Mouse (Mus musculus): ENCODE results near the gene Ccdc9b. TPM values are rescaled to one million over a fixed set of nuclear protein-coding genes. Genes with fewer than 3 reads are reported as not detected.

Ccdc9b gene
- polyA plus RNA-seq, 1 experiment from 2014 or later = 1.2 TPM

- H3K36me3 ChIP-seq (ENCODE audit: control insufficient read depth, insufficient read depth, low read length) = no peaks in the 10 kb centered on the region
- H3K4me1 ChIP-seq (replicated peaks; ENCODE audit: control insufficient read depth, insufficient read depth, low read length) = peaks cover 5% of the 10 kb centered on the region; the same call in 1 of the 2 replicates
- no peak overlapping the region for H3K9ac ChIP-seq (ENCODE audit: low read length)
- H3K9me3 ChIP-seq (ENCODE audit: control insufficient read depth, low read length) = no peaks in the 10 kb centered on the region
- 63% methylated on average over 3 of the region's 3 CpGs for WGBS
- H3K27me3 ChIP-seq (replicated peaks; ENCODE audit: control insufficient read depth, insufficient read depth, low read length) = peaks cover 10% of the 10 kb centered on the region; the same call in 1 of the 2 replicates
- no peak overlapping the region for H3K27ac ChIP-seq (ENCODE audit: low read depth)
- no peak overlapping the region for H3K4me3 ChIP-seq (ENCODE audit: low read depth, low read length)
- DNase-seq (ENCODE audit: low spot score) (no peak), ATAC-seq (replicated peaks; ENCODE audit: low FRiP score, low TSS enrichment, low read depth) (no peak)
- H3K4me2 ChIP-seq (ENCODE audit: low read length) = no peak overlapping the region
Observed at GRCm38 (mm10) chr2:118740341-118740740, 22.1 kb downstream of the Ccdc9b start.

- WGBS = 66% methylated on average over 5 of the region's 5 CpGs
Observed at GRCm38 (mm10) chr2:118733341-118733740, 29.1 kb downstream of the Ccdc9b start.

GRCm38 (mm10) chr2:118731981-118732380 lies 30.5 kb downstream of the Ccdc9b start:
- no peak overlapping the region for H3K4me2 ChIP-seq (ENCODE audit: low read length)
- WGBS = 83% methylated on average over 5 of the region's 5 CpGs
- H3K9me3 ChIP-seq (ENCODE audit: control insufficient read depth, low read length) = no peaks in the 10 kb centered on the region
- H3K9ac ChIP-seq (ENCODE audit: low read length) = no peak overlapping the region
- no peak overlapping the region for H3K4me3 ChIP-seq (ENCODE audit: low read depth, low read length)
- peaks cover 32% of the 10 kb centered on the region for H3K4me1 ChIP-seq (replicated peaks; ENCODE audit: control insufficient read depth, insufficient read depth, low read length)
- no peak overlapping the region for H3K27ac ChIP-seq (ENCODE audit: low read depth)
- H3K27me3 ChIP-seq (replicated peaks; ENCODE audit: control insufficient read depth, insufficient read depth, low read length) = no peaks in the 10 kb centered on the region
- DNase-seq (ENCODE audit: low spot score) = no peak
- H3K36me3 ChIP-seq (ENCODE audit: control insufficient read depth, insufficient read depth, low read length) = no peaks in the 10 kb centered on the region
- no peak for ATAC-seq (replicated peaks; ENCODE audit: low FRiP score, low TSS enrichment, low read depth)

More at GRCm38 (mm10) chr2:118733341-118733740, 29.1 kb downstream of the Ccdc9b start:
- ATAC-seq (replicated peaks; ENCODE audit: low FRiP score, low TSS enrichment, low read depth) (no peak), DNase-seq (ENCODE audit: low spot score) (no peak)
- Histone ChIP-seq H3K27ac (ENCODE audit: low read depth) (no peak overlapping the region), H3K4me3 (ENCODE audit: low read depth, low read length) (no peak overlapping the region), H3K4me2 (ENCODE audit: low read length) (no peak overlapping the region), H3K27me3 (replicated peaks; ENCODE audit: control insufficient read depth, insufficient read depth, low read length) (no peaks in the 10 kb centered on the region), H3K9ac (ENCODE audit: low read length) (no peak overlapping the region), H3K9me3 (ENCODE audit: control insufficient read depth, low read length) (no peaks in the 10 kb centered on the region), H3K36me3 (ENCODE audit: control insufficient read depth, insufficient read depth, low read length) (no peaks in the 10 kb centered on the region), H3K4me1 (replicated peaks; ENCODE audit: control insufficient read depth, insufficient read depth, low read length) (peaks cover 21% of the 10 kb centered on the region)

GRCm38 (mm10) chr2:118730622-118730915 lies 31.9 kb downstream of the Ccdc9b start:
- H3K36me3 ChIP-seq (ENCODE audit: control insufficient read depth, insufficient read depth, low read length) = no peaks in the 10 kb centered on the region
- no peak overlapping the region for H3K27ac ChIP-seq (ENCODE audit: low read depth)
- WGBS = 11% methylated on average over 3 of the region's 3 CpGs
- DNase-seq (ENCODE audit: low spot score) (peak; percentile 80), ATAC-seq (replicated peaks; ENCODE audit: low FRiP score, low TSS enrichment, low read depth) (0 out of 2 replicates have a peak, but pooled peaks have one; percentile 20)
- no peak overlapping the region for H3K9ac ChIP-seq (ENCODE audit: low read length)
- peaks cover 32% of the 10 kb centered on the region for H3K4me1 ChIP-seq (replicated peaks; ENCODE audit: control insufficient read depth, insufficient read depth, low read length)
- no peaks in the 10 kb centered on the region for H3K9me3 ChIP-seq (ENCODE audit: control insufficient read depth, low read length)
- H3K4me2 ChIP-seq (ENCODE audit: low read length) = no peak overlapping the region
- no peak overlapping the region for H3K4me3 ChIP-seq (ENCODE audit: low read depth, low read length)
- no peaks in the 10 kb centered on the region for H3K27me3 ChIP-seq (replicated peaks; ENCODE audit: control insufficient read depth, insufficient read depth, low read length)

- ATAC-seq (replicated peaks; ENCODE audit: low FRiP score, low TSS enrichment, low read depth) (no peak), DNase-seq (ENCODE audit: low spot score) (no peak)
- no peak overlapping the region for H3K27ac ChIP-seq (ENCODE audit: low read depth)
- H3K9ac ChIP-seq (ENCODE audit: low read length) = no peak overlapping the region
- 31% methylated on average over 8 of the region's 8 CpGs for WGBS
- no peak overlapping the region for H3K4me2 ChIP-seq (ENCODE audit: low read length)
- H3K27me3 ChIP-seq (replicated peaks; ENCODE audit: control insufficient read depth, insufficient read depth, low read length) = no peaks in the 10 kb centered on the region
- peaks cover 32% of the 10 kb centered on the region for H3K4me1 ChIP-seq (replicated peaks; ENCODE audit: control insufficient read depth, insufficient read depth, low read length)
- no peaks in the 10 kb centered on the region for H3K9me3 ChIP-seq (ENCODE audit: control insufficient read depth, low read length)
- H3K36me3 ChIP-seq (ENCODE audit: control insufficient read depth, insufficient read depth, low read length) = no peaks in the 10 kb centered on the region
- H3K4me3 ChIP-seq (ENCODE audit: low read depth, low read length) = no peak overlapping the region
Observed at GRCm38 (mm10) chr2:118729816-118730621, 32.4 kb downstream of the Ccdc9b start.

- Histone ChIP-seq H3K27ac (ENCODE audit: low read depth) (peak overlapping the region; percentile 64; the same call in 1 of the 2 replicates), H3K4me3 (ENCODE audit: low read depth, low read length) (no peak overlapping the region), H3K4me2 (ENCODE audit: low read length) (no peak overlapping the region), H3K9me3 (ENCODE audit: control insufficient read depth, low read length) (no peaks in the 10 kb centered on the region), H3K9ac (ENCODE audit: low read length) (no peak overlapping the region), H3K36me3 (ENCODE audit: control insufficient read depth, insufficient read depth, low read length) (no peaks in the 10 kb centered on the region), H3K27me3 (replicated peaks; ENCODE audit: control insufficient read depth, insufficient read depth, low read length) (no peaks in the 10 kb centered on the region), H3K4me1 (replicated peaks; ENCODE audit: control insufficient read depth, insufficient read depth, low read length) (peaks cover 32% of the 10 kb centered on the region)
- WGBS = 47% methylated on average over 4 of the region's 4 CpGs
- ATAC-seq (replicated peaks; ENCODE audit: low FRiP score, low TSS enrichment, low read depth) (no peak), DNase-seq (ENCODE audit: low spot score) (no peak)
Observed at GRCm38 (mm10) chr2:118729194-118729593, 33.3 kb downstream of the Ccdc9b start.

- DNase-seq (ENCODE audit: low spot score) = peak; percentile 68
- peak within 1 kb of the TSS; percentile 64; the same call in 1 of the 2 replicates for H3K27ac ChIP-seq (ENCODE audit: low read depth)
- H3K4me3 ChIP-seq (ENCODE audit: low read depth, low read length) = 0 out of 2 replicates have a peak within 1 kb of the TSS, but pooled peaks have one; percentile 10
- no peak within 1 kb of the TSS for H3K9ac ChIP-seq (ENCODE audit: low read length)
- peak within 1 kb of the TSS; percentile 43 for H3K4me2 ChIP-seq (ENCODE audit: low read length)
- ATAC-seq (replicated peaks; ENCODE audit: low FRiP score, low TSS enrichment, low read depth) = peak; percentile 54
- H3K4me1 ChIP-seq (replicated peaks; ENCODE audit: control insufficient read depth, insufficient read depth, low read length) = peaks cover 32% of the 10 kb centered on the region
- H3K27me3 ChIP-seq (replicated peaks; ENCODE audit: control insufficient read depth, insufficient read depth, low read length) = no peaks in the 10 kb centered on the region
- H3K36me3 ChIP-seq (ENCODE audit: control insufficient read depth, insufficient read depth, low read length) = no peaks in the 10 kb centered on the region
- no peaks in the 10 kb centered on the region for H3K9me3 ChIP-seq (ENCODE audit: control insufficient read depth, low read length)
- WGBS = 11% methylated on average over 7 of the region's 7 CpGs
Observed at GRCm38 (mm10) chr2:118728337-118728736, 34.1 kb downstream of the Ccdc9b start, which contains the start of gene Plcb2. TSS of gene Plcb2 (minus strand) at chr2:118728438.

- DNase-seq (ENCODE audit: low spot score) (no peak), ATAC-seq (replicated peaks; ENCODE audit: low FRiP score, low TSS enrichment, low read depth) (no peak)
- Histone ChIP-seq H3K4me3 (ENCODE audit: low read depth, low read length) (0 out of 2 replicates have a peak overlapping the region, but pooled peaks have one; percentile 10), H3K27me3 (replicated peaks; ENCODE audit: control insufficient read depth, insufficient read depth, low read length) (no peaks in the 10 kb centered on the region), H3K36me3 (ENCODE audit: control insufficient read depth, insufficient read depth, low read length) (no peaks in the 10 kb centered on the region), H3K9ac (ENCODE audit: low read length) (no peak overlapping the region), H3K4me2 (ENCODE audit: low read length) (peak overlapping the region; percentile 43), H3K27ac (ENCODE audit: low read depth) (peak overlapping the region; percentile 64; the same call in 1 of the 2 replicates), H3K4me1 (replicated peaks; ENCODE audit: control insufficient read depth, insufficient read depth, low read length) (peaks cover 32% of the 10 kb centered on the region), H3K9me3 (ENCODE audit: control insufficient read depth, low read length) (no peaks in the 10 kb centered on the region)
- 6% methylated on average over 9 of the region's 9 CpGs for WGBS
Observed at GRCm38 (mm10) chr2:118727911-118728310, 34.5 kb downstream of the Ccdc9b start.

- no peak for DNase-seq (ENCODE audit: low spot score)
- no peak for ATAC-seq (replicated peaks; ENCODE audit: low FRiP score, low TSS enrichment, low read depth)
- H3K9me3 ChIP-seq (ENCODE audit: control insufficient read depth, low read length) = no peaks in the 10 kb centered on the region
- H3K4me2 ChIP-seq (ENCODE audit: low read length) = no peak overlapping the region
- no peak overlapping the region for H3K9ac ChIP-seq (ENCODE audit: low read length)
- WGBS = 93% methylated on average over 2 of the region's 2 CpGs
- peaks cover 32% of the 10 kb centered on the region for H3K4me1 ChIP-seq (replicated peaks; ENCODE audit: control insufficient read depth, insufficient read depth, low read length)
- no peak overlapping the region for H3K27ac ChIP-seq (ENCODE audit: low read depth)
- no peak overlapping the region for H3K4me3 ChIP-seq (ENCODE audit: low read depth, low read length)
- no peaks in the 10 kb centered on the region for H3K36me3 ChIP-seq (ENCODE audit: control insufficient read depth, insufficient read depth, low read length)
- no peaks in the 10 kb centered on the region for H3K27me3 ChIP-seq (replicated peaks; ENCODE audit: control insufficient read depth, insufficient read depth, low read length)
Observed at GRCm38 (mm10) chr2:118726873-118727272, 35.6 kb downstream of the Ccdc9b start.
